Mouse (Mus musculus) forebrain, embryonic 13.5 days (tissue): ENCODE measurements at regions not wholly inside any gene's neighbourhood (a gene's known extent, or its start where the extent isn't known, plus 50 kb on each side); places are given as distances from the start of the nearest gene placed in this dataset.
"Not testable (repeated sequence)": the region's sequence is repeated elsewhere in the genome, so short reads cannot be mapped to it uniquely, and the experiment has no call there.

ENCODE experiments used
- ATAC-seq: fragments of 200-750 bp; cut with Nextera tagmentation; 2 replicates; pipeline ENCODE4 v1.8.0; 2017
- H3K27ac ChIP-seq: fragments of 300-500 bp; sonication (generic); 2 replicates; pipeline ENCODE4 v1.5.1; 2015; ENCODE audit warnings: inconsistent platforms, mild to moderate bottlenecking, moderate library complexity
- H3K27me3 ChIP-seq: fragments of 300-500 bp; sonication (generic); 2 replicates; pipeline ENCODE4 v1.6.1; 2015; ENCODE audit warnings: mild to moderate bottlenecking, inconsistent platforms
- H3K36me3 ChIP-seq: fragments of 300-500 bp; sonication (generic); 2 replicates; pipeline ENCODE4 v1.6.1; 2015; ENCODE audit warnings: mild to moderate bottlenecking, inconsistent platforms; ENCODE audit not compliant: poor library complexity, severe bottlenecking
- H3K4me1 ChIP-seq: fragments of 300-500 bp; sonication (generic); 2 replicates; pipeline ENCODE4 v1.6.1; 2015; ENCODE audit warnings: inconsistent platforms
- H3K4me2 ChIP-seq: fragments of 300-500 bp; sonication (generic); 2 replicates; pipeline ENCODE4 v1.6.1; 2015; ENCODE audit warnings: inconsistent platforms, mild to moderate bottlenecking, moderate library complexity
- H3K4me3 ChIP-seq: fragments of 300-500 bp; sonication (generic); 2 replicates; pipeline ENCODE4 v1.5.1; 2015; ENCODE audit warnings: mild to moderate bottlenecking, inconsistent platforms
- H3K9ac ChIP-seq: fragments of 300-500 bp; sonication (generic); 2 replicates; pipeline ENCODE4 v1.6.1; 2015; ENCODE audit warnings: mild to moderate bottlenecking, inconsistent platforms
- H3K9me3 ChIP-seq: fragments of 300-500 bp; sonication (generic); replicated peaks from 2 replicates; pipeline ENCODE4 v1.6.1; 2016; ENCODE audit warnings: inconsistent platforms
- WGBS: fragments of 180-500 bp; shearing (Covaris S2); methylation state at CpG from one replicate; pipeline ENCODE4 v1.1.7; 2015; 5-methylcytosine and 5-hydroxymethylcytosine counted together

DNA sequence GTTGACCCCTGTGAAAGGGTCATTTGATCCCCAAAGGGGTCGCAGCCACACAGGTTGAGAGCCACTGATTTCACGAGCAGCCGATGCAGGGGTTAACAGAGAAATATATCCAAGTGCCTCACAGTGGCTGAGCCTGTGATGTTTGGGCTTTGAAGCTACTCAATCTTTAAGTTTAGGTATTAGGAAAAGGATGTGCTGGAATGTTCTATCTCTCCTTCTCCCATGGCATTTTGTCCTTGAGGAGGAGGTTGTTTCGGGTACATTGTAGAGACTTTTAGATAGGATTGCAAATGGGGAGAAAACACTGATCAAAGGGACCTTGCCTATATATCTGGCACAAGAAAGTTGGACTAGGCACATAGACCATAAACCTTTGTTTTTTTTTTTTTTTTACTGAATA lies 88.6 kb upstream of the Cpsf6 start:
- no peak for ATAC-seq
- H3K27ac ChIP-seq, result no peak overlapping the region
- H3K27me3 ChIP-seq, result no peaks in the 10 kb centered on the region
- no peaks in the 10 kb centered on the region for H3K4me1 ChIP-seq
- WGBS, result 88% methylated on average over 4 of the region's 4 CpGs
- no peak overlapping the region for H3K9ac ChIP-seq
- H3K36me3 ChIP-seq, result no peaks in the 10 kb centered on the region
- no peak overlapping the region for H3K4me2 ChIP-seq
- no peaks in the 10 kb centered on the region for H3K9me3 ChIP-seq
- no peak overlapping the region for H3K4me3 ChIP-seq

DNA sequence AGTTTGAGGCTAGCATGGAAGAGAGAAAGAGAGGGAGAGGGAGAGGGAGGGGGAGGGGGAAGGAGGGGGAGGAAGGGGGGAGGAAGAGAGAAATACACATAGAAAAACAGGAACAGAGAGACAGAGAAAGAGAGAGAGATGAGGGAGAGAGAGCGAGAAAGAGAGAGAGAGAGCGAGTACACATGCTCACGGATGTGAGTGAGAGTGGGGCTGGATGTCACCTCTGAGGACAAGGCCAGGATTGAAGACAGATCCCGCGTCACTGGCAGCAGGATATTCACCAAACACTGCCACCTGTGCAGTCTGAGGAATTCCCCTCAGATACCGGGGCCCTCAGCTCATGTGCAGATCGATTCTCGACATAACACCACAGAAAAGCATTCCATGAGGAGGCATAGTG lies 87.3 kb upstream of the Cpsf6 start:
- H3K4me3 ChIP-seq, result no peak overlapping the region
- no peaks in the 10 kb centered on the region for H3K27me3 ChIP-seq
- ATAC-seq, result no peak
- no peak overlapping the region for H3K4me2 ChIP-seq
- H3K9me3 ChIP-seq, result no peaks in the 10 kb centered on the region
- H3K27ac ChIP-seq, result no peak overlapping the region
- H3K9ac ChIP-seq, result no peak overlapping the region
- H3K36me3 ChIP-seq, result no peaks in the 10 kb centered on the region
- no peaks in the 10 kb centered on the region for H3K4me1 ChIP-seq
- WGBS, result 90% methylated on average over 8 of the region's 8 CpGs

GRCm38 (mm10) chr10:117466391-117466790 lies 86.6 kb upstream of the Cpsf6 start:
- Histone ChIP-seq H3K4me2 (no peak overlapping the region), H3K36me3 (no peaks in the 10 kb centered on the region), H3K4me3 (no peak overlapping the region), H3K4me1 (no peaks in the 10 kb centered on the region), H3K9ac (no peak overlapping the region), H3K27me3 (no peaks in the 10 kb centered on the region), H3K27ac (no peak overlapping the region), H3K9me3 (no peaks in the 10 kb centered on the region)
- ATAC-seq, result no peak
- WGBS, result 85% methylated on average over 3 of the region's 3 CpGs

GRCm38 (mm10) chr10:117465671-117466250 lies 85.9 kb upstream of the Cpsf6 start:
- no peaks in the 10 kb centered on the region for H3K27me3 ChIP-seq
- no peaks in the 10 kb centered on the region for H3K36me3 ChIP-seq
- H3K4me1 ChIP-seq, result no peaks in the 10 kb centered on the region
- H3K27ac ChIP-seq, result no peak overlapping the region
- no peak for ATAC-seq
- 77% methylated on average over 3 of the region's 3 CpGs for WGBS
- no peak overlapping the region for H3K9ac ChIP-seq
- no peak overlapping the region for H3K4me2 ChIP-seq
- H3K9me3 ChIP-seq, result no peaks in the 10 kb centered on the region
- H3K4me3 ChIP-seq, result no peak overlapping the region

- H3K9me3 ChIP-seq, result no peaks in the 10 kb centered on the region
- H3K4me2 ChIP-seq, result no peak overlapping the region
- 85% methylated on average over 12 of the region's 12 CpGs for WGBS
- no peaks in the 10 kb centered on the region for H3K27me3 ChIP-seq
- no peak overlapping the region for H3K27ac ChIP-seq
- no peak for ATAC-seq
- no peaks in the 10 kb centered on the region for H3K4me1 ChIP-seq
- no peaks in the 10 kb centered on the region for H3K36me3 ChIP-seq
- no peak overlapping the region for H3K4me3 ChIP-seq
- H3K9ac ChIP-seq, result no peak overlapping the region
Measured at GRCm38 (mm10) chr10:117465058-117465660, 85.3 kb upstream of the Cpsf6 start.

DNA sequence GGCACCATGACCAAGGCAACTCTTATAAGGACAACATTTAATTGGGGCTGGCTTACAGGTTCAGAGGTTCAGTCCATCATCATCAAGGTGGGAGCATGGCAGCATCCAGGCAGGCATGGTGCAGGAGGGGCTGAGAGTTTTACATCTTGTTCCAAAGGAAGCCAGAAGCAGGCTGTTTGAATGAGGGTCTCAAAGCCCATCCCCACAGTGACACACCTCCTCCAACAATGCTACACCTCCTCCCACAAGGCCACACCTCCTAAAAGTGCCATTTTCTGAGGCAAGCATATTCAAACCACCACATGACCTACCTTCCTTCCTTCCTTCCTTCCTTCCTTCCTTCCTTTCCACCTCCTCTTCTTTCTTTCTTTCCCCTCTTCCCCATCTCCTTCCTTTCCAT lies 84.5 kb upstream of the Cpsf6 start:
- not testable (repeated sequence) for H3K36me3 ChIP-seq, H3K9ac ChIP-seq, ATAC-seq, H3K9me3 ChIP-seq, H3K27ac ChIP-seq, H3K4me1 ChIP-seq, H3K4me3 ChIP-seq, H3K27me3 ChIP-seq, H3K4me2 ChIP-seq

DNA sequence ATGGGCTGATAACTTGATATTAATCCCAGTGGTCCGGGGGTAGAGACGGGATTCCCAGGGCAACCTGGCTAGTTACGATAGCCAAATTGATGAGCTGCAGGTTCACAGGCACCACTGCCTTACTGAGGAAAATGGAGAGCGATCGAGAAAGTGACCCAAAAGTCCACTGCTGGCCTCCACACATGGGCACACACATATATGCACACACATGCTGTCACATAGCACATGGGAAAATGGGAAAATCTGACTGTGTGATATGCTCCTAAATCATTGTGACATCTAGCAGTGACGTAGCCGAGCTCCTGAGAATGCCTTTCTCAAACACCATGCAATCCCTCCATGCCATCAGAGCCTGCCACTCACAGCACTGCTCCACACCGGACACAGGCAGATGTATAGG lies 83.8 kb upstream of the Cpsf6 start:
- no peak for ATAC-seq
- 98% methylated on average over 8 of the region's 8 CpGs for WGBS
- H3K27ac ChIP-seq, result no peak overlapping the region

DNA sequence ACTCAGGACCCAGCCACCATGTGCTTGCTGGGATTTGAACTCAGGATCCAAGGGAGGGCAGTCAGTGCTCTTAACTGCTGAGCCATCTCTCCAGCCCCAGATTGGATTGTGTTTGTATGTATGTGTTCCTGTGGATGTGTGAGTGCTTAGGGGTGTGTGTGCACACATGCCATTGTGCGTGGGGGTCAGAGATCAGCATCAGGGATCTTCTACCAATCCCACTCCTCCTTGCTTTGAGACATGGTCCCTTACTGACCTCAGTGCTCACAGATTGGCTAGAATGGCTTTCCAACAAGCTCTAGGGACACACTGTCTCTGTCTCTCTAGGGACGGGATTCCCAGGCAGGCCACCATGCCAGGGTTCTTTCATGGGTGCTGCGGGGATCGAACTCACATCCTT lies 83.1 kb upstream of the Cpsf6 start:
- Histone ChIP-seq H3K4me2 (no peak overlapping the region), H3K27ac (no peak overlapping the region), H3K4me1 (no peaks in the 10 kb centered on the region), H3K4me3 (no peak overlapping the region), H3K9me3 (no peaks in the 10 kb centered on the region), H3K27me3 (no peaks in the 10 kb centered on the region), H3K36me3 (no peaks in the 10 kb centered on the region), H3K9ac (no peak overlapping the region)
- ATAC-seq, result no peak
- WGBS, result 97% methylated on average over 4 of the region's 4 CpGs

More for the DNA sequence above, 83.8 kb upstream of the Cpsf6 start:
- Histone ChIP-seq H3K4me1 (no peaks in the 10 kb centered on the region), H3K9me3 (no peaks in the 10 kb centered on the region), H3K36me3 (no peaks in the 10 kb centered on the region), H3K9ac (no peak overlapping the region), H3K4me2 (no peak overlapping the region), H3K27me3 (no peaks in the 10 kb centered on the region), H3K4me3 (no peak overlapping the region)

GRCm38 (mm10) chr10:117461791-117462516 lies 82.1 kb upstream of the Cpsf6 start:
- no peaks in the 10 kb centered on the region for H3K36me3 ChIP-seq
- H3K4me3 ChIP-seq, result no peak overlapping the region
- no peak overlapping the region for H3K9ac ChIP-seq
- no peak for ATAC-seq
- H3K4me1 ChIP-seq, result 0 out of 2 replicates have a peak, but pooled peaks cover 7% of the 10 kb centered on the region
- H3K27me3 ChIP-seq, result no peaks in the 10 kb centered on the region
- H3K4me2 ChIP-seq, result no peak overlapping the region
- H3K27ac ChIP-seq, result no peak overlapping the region
- WGBS, result 84% methylated on average over 11 of the region's 11 CpGs
- no peaks in the 10 kb centered on the region for H3K9me3 ChIP-seq

- Histone ChIP-seq H3K27me3 (peaks cover 2% of the 10 kb centered on the region; the same call in 1 of the 2 replicates), H3K36me3 (no peaks in the 10 kb centered on the region), H3K9ac (no peak overlapping the region), H3K27ac (no peak overlapping the region), H3K4me3 (no peak overlapping the region), H3K9me3 (no peaks in the 10 kb centered on the region), H3K4me2 (no peak overlapping the region), H3K4me1 (0 out of 2 replicates have a peak, but pooled peaks cover 7% of the 10 kb centered on the region)
- ATAC-seq, result no peak
- WGBS, result 88% methylated on average over 4 of the region's 4 CpGs
Measured at GRCm38 (mm10) chr10:117461261-117461660, 81.4 kb upstream of the Cpsf6 start.

- H3K36me3 ChIP-seq, result no peaks in the 10 kb centered on the region
- no peak for ATAC-seq
- H3K4me1 ChIP-seq, result 0 out of 2 replicates have a peak, but pooled peaks cover 7% of the 10 kb centered on the region
- WGBS, result 94% methylated on average over 6 of the region's 6 CpGs
- no peak overlapping the region for H3K4me2 ChIP-seq
- H3K9ac ChIP-seq, result no peak overlapping the region
- no peaks in the 10 kb centered on the region for H3K9me3 ChIP-seq
- peaks cover 2% of the 10 kb centered on the region; the same call in 1 of the 2 replicates for H3K27me3 ChIP-seq
- no peak overlapping the region for H3K4me3 ChIP-seq
- H3K27ac ChIP-seq, result no peak overlapping the region
Measured at GRCm38 (mm10) chr10:117460366-117460730, 80.5 kb upstream of the Cpsf6 start.

DNA sequence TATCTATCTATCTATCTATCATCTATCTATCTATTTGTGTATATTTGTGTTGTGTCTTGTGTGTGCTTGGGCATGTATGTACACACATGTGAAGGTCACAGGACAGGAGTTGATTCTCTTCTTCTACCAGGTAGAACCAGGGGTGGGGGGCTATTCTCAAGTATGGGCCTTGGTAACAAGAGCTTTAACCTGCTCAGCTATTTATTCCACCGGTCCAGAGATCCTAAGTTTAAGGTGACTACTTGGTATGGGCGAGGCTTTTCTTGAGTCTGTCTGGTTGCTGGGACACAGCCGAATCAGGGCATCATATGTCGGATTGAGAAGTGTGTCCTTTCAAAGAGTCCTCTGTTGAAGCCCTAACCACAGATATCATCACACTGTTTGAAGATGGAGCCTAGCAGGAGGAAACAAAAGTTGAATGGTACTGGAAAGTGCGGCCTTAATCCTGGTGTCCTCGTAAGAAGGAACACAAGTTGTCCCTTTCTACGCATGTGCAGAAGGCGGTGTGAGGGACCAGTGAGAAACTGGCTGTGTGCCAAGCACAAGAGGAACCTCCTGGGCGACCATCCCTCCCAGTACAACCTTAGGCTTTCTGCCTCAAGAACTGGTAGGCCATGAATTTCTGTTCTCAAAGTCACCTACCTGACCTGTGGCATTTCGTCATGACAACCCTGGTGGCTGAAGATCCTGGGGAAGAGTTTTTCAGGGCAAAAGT lies 80.0 kb upstream of the Cpsf6 start:
- no peak overlapping the region for H3K9ac ChIP-seq
- ATAC-seq, result no peak
- 90% methylated on average over 10 of the region's 10 CpGs for WGBS
- H3K4me1 ChIP-seq, result 0 out of 2 replicates have a peak, but pooled peaks cover 7% of the 10 kb centered on the region
- no peak overlapping the region for H3K27ac ChIP-seq
- H3K9me3 ChIP-seq, result no peaks in the 10 kb centered on the region
- no peaks in the 10 kb centered on the region for H3K36me3 ChIP-seq
- H3K27me3 ChIP-seq, result peaks cover 2% of the 10 kb centered on the region; the same call in 1 of the 2 replicates
- no peak overlapping the region for H3K4me2 ChIP-seq
- no peak overlapping the region for H3K4me3 ChIP-seq
